Mouse (Mus musculus): Measurements from ENCODE around the gene Rsph1. TPM values are rescaled to one million over a fixed set of nuclear protein-coding genes. Genes with fewer than 3 reads are reported as not detected.

Rsph1 gene
- polyA plus RNA-seq (2021; fragmentation: Nextera tagmentation) = 8.4 and 23.0 TPM in 2 replicates
- long read RNA-seq, experiment 1, transcript Rsph1-201 (9 exons, 1,191 nt) = major isoform, 12 of 13 reads
- long read RNA-seq, experiment 1, partial matches to known transcripts = 0 of 13 reads
- long read RNA-seq, experiment 1, other reads (novel, unspliced or antisense) = 0 of 13 reads
- long read RNA-seq, experiment 2, transcript Rsph1-201 (9 exons, 1,191 nt) = major isoform, 8 of 9 reads
- long read RNA-seq, experiment 2, partial matches to known transcripts = 0 of 9 reads
- long read RNA-seq, experiment 2, other reads (novel, unspliced or antisense) = 1 of 9 reads

DNA sequence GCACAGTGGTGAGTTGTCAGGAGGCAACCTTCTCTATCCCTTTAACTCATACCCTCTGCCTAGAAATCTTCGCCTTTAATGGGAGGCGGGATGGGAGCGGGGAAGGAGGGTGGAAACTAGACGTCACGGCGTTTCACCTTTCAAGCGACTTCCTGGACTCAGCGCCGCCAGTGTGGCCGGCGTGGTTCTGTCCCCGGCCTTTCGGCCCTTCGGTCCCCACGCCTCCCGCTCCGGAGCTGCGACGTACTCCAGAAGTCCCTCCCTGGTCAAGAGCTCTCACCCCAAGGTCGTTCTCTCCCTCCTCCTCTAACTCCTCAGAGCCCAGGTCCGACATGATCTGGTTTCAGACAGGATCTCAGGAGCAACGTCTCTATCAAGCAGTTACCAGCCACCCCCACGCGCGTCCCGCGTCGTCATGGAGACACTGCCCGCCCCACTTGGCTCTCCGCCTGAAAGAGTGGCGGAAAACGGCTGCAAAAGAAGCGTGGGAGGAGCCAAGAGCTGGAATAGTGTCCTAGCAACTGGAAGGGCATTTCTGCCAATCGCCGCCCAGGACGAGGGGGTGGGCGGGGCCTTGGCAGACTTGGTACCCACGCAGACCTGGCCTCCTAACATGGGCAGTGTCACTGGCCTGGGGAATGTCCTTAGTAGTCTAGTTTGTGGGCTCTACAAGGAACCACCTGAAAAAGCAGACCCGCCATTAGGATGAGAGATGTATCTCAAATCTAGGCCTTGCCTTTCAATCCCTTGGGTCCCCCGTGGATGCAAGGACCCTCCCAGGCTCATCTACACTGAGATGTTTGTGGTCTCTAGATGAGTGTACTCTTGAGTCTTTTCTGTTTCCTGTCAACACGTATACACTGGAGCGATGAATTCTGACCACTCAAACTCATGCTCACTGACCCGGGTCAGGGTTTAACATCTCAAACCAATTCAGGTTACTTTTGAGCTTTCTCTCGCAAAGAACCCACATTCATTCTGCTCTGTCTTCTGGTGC, at the start of gene Rsph1:
TSS of gene Rsph1 (minus strand) at position 462 of the 997 bp plus-strand sequence.

DNA sequence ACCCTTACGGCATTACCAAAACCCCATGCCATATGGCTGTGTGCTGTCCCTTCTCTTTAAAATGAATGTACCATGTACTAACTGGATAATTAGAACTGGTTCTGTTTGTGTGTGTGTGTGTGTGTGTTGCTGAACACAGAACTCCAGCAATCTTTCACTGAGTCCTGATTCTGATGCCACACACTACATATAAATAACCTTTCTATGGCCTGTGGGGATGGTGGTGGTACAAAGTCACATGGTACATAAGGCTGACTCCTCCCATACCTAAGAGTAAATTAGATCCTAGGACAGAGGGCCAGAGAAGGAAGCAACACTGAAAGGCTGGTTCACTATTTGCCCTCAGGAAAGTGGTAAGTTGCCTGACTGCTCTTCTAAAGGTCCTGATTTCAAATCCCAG, 9.3 kb upstream of the Rsph1 start, which contains the start of gene Slc37a1:
TSS of gene Slc37a1 (plus strand) at position 301 of the 400 bp plus-strand sequence.

DNA sequence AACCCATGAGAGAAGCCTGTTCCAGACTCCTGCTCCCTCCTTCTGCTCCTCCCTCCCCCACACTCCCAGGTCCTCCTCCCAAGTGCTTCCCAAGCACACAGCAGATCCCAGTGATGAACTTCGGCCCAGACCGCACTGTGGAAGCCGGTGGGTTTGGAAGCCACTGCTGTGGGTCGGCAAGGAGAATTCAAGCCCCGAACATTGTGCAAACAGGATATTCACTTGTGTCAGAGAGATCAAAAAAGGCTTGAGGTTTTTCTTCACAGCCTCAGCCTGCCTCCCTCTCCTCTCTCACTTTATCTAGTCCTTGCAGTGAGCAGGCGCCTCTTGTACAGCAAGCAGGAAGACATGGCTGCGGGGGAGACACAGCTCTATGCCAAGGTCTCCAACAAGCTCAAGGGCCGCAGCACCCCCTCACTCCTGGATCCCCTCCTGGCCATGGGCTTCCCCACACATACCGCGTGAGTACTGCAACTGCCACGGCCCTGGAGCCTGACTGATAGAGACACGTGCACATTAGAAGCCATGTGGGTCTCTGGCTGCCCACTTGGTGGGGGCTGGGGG, 69.3 kb downstream of the Rsph1 start, which contains the start of gene Ubash3a:
TSS of gene Ubash3a (plus strand) at position 103 of the 564 bp plus-strand sequence.

Other genes starting within 250 kb of the Rsph1 start
- 61.0 and 75.7 TPM in 2 replicates for gene Abcg1, start 219.7 kb downstream of the Rsph1 start, polyA plus RNA-seq (2021; fragmentation: Nextera tagmentation)
- not detected in 2 replicates for gene Tff3, start 147.7 kb downstream of the Rsph1 start, polyA plus RNA-seq (2021; fragmentation: Nextera tagmentation)
- gene Tff2, start 133.1 kb downstream of the Rsph1 start, polyA plus RNA-seq (2021; fragmentation: Nextera tagmentation) = not detected in 2 replicates
- not detected in 2 replicates for gene Tff1, start 112.1 kb downstream of the Rsph1 start, polyA plus RNA-seq (2021; fragmentation: Nextera tagmentation)
- 0.06 TPM in 1 of 2 replicates, not detected in the other for gene Tmprss3, start 78.4 kb downstream of the Rsph1 start, polyA plus RNA-seq (2021; fragmentation: Nextera tagmentation)
- 0.58 and 0.65 TPM in 2 replicates for gene Ubash3a, start 69.5 kb downstream of the Rsph1 start, polyA plus RNA-seq (2021; fragmentation: Nextera tagmentation)
- 4.6 and 6.1 TPM in 2 replicates for gene Slc37a1, start 9.4 kb upstream of the Rsph1 start, polyA plus RNA-seq (2021; fragmentation: Nextera tagmentation)
- 7.4 and 8.1 TPM in 2 replicates for gene Pde9a, start 108.8 kb upstream of the Rsph1 start, polyA plus RNA-seq (2021; fragmentation: Nextera tagmentation)
- gene Wdr4, start 242.6 kb upstream of the Rsph1 start, polyA plus RNA-seq (2021; fragmentation: Nextera tagmentation) = 17.6 and 17.9 TPM in 2 replicates
- gene Ndufv3, start 242.7 kb upstream of the Rsph1 start, polyA plus RNA-seq (2021; fragmentation: Nextera tagmentation) = 884 and 1,016 TPM in 2 replicates

Data from layer of hippocampus, adult 6 months (tissue).